ENCODE assay signal across 11 mouse cellular contexts in genomic region chr10:127734434-127734833, GRCm38 (mm10). TPM values are rescaled to one million over a fixed set of nuclear protein-coding genes. Genes with fewer than 3 reads are reported as not detected.
DNase-seq lines count a peak whose midpoint lies in the region; TF ChIP-seq lines count a peak whose summit lies in the region.
"Had no signal": no experiment of that assay in that cellular context is flagged by ENCODE, and none has a peak within 500 bp of the region (broad histone marks: within the 10 kb centered on the region; RNA-seq: fewer than 3 reads in every experiment).

No protein-coding gene starts in this region.

- H3K79me2 ChIP-seq in myocyte (ENCODE audit: control insufficient read depth, insufficient read depth): no peaks in the 10 kb centered on the region

- DNase-seq in gastrocnemius, adult 2 months: no peak
- no peak for DNase-seq in gastrocnemius, adult 18-20 months (ENCODE audit: low spot score)
- DNase-seq in lung, adult 2 months: no peak
- no peak for DNase-seq in lung, postnatal 14 days
- DNase-seq in NIH3T3 (ENCODE audit: low read depth): peak; percentile 41
- no peak for DNase-seq in cerebellum, adult 8-10 months
- no peak for DNase-seq in right cerebral cortex, postnatal 14 days
- DNase-seq: gastrocnemius, postnatal 36 days had no signal

- TF ChIP-seq POLR2A in lung, adult 2 months (IDR thresholded peaks at IDR 0.05; ENCODE audit: borderline replicate concordance, extremely low read depth, low read depth, low read length): no peak
- TF ChIP-seq POLR2A in myocyte (IDR thresholded peaks at IDR 0.05; ENCODE audit: insufficient read length, low read depth): no peak

- intact Hi-C loops in gastrocnemius, adult 2 months (cut with DNase I): no loop called here

- no peak overlapping the region for H3K4me3 ChIP-seq in gastrocnemius, adult 2 months
- no peak overlapping the region for H3K4me3 ChIP-seq in lung, adult 2 months (replicated peaks; ENCODE audit: extremely low read depth, low read depth, low read length)
- no peak overlapping the region for H3K4me3 ChIP-seq in myocyte
- H3K4me3 ChIP-seq: limb, embryonic 15.5 days had no signal

- TF ChIP-seq CTCF in gastrocnemius, adult 2 months (IDR thresholded peaks at IDR 0.05): peak; percentile 20; the same call in 1 of the 2 replicates
- TF ChIP-seq CTCF in lung, adult 2 months (IDR thresholded peaks at IDR 0.05; ENCODE audit: insufficient read depth, low read length): peak; percentile 51; the same call in 1 of the 2 replicates

- WGBS in lung, adult 2 months: 34% methylated on average over 5 of the region's 5 CpGs

- H3K4me1 ChIP-seq in lung, adult 2 months (ENCODE audit: control insufficient read depth, insufficient read depth, low read length): peaks cover 19% of the 10 kb centered on the region

- H3K36me3 ChIP-seq in myocyte (ENCODE audit: control insufficient read depth, insufficient read depth): no peaks in the 10 kb centered on the region
- H3K36me3 ChIP-seq: limb, embryonic 15.5 days had no signal

- peaks cover 25% of the 10 kb centered on the region for H3K27me3 ChIP-seq in myocyte (ENCODE audit: control insufficient read depth, insufficient read depth, insufficient read length)
- H3K27me3 ChIP-seq: limb, embryonic 15.5 days had no signal

- no peak overlapping the region for H3ac ChIP-seq in myocyte (ENCODE audit: control insufficient read depth, insufficient read length)

- H3K27ac ChIP-seq in gastrocnemius, adult 2 months: no peak overlapping the region
- H3K27ac ChIP-seq: limb, embryonic 15.5 days had no signal

- peak overlapping the region; percentile 40 for H3K4me2 ChIP-seq in myocyte (ENCODE audit: low read depth)
- H3K4me2 ChIP-seq: limb, embryonic 15.5 days had no signal

TF ChIP-seq in myocyte, 11 proteins besides CTCF, POLR2A, EP300 and RAD21:
- TF ChIP-seq MYOD1 (IDR thresholded peaks at IDR 0.05; ENCODE audit: control insufficient read depth in 1 of 3, insufficient read length in 2 of 3, low read depth in 2 of 3) (no peak), MYOG (IDR thresholded peaks at IDR 0.05; ENCODE audit: control insufficient read depth in 1 of 3, insufficient read depth in 1 of 3, insufficient read length in 2 of 3, low read depth in 2 of 3) (no peak), SRF (IDR thresholded peaks at IDR 0.05; ENCODE audit: control insufficient read depth, insufficient read length, low read depth) (no peak), POLR2AphosphoS2 (IDR thresholded peaks at IDR 0.05; ENCODE audit: insufficient read length, low read depth) (no peak), CEBPB (IDR thresholded peaks at IDR 0.05; ENCODE audit: insufficient read depth, poor library complexity, severe bottlenecking) (no peak), MAX (IDR thresholded peaks at IDR 0.05; ENCODE audit: low read depth) (no peak), TCF3 (IDR thresholded peaks at IDR 0.05; ENCODE audit: insufficient read length, low read depth) (no peak), REST (IDR thresholded peaks at IDR 0.05; ENCODE audit: insufficient read depth, insufficient read length) (no peak), E2F4 (IDR thresholded peaks at IDR 0.05; ENCODE audit: insufficient read depth) (no peak), USF1 (IDR thresholded peaks at IDR 0.05; ENCODE audit: low read depth) (no peak), TCF12 (IDR thresholded peaks at IDR 0.05; ENCODE audit: insufficient read depth, poor library complexity, severe bottlenecking) (no peak)

RNA-seq across cellular contexts. Expression of gene Zbtb39, which starts 4.9 kb away (rescaled TPM):
- total RNA-seq in gastrocnemius, adult 2 months (2021): 1 to 10 TPM; 6.6 to 7.2 TPM
- total RNA-seq in gastrocnemius, adult 18-20 months (2021): 1 to 10 TPM; 6.3 to 6.6 TPM
- polyA plus RNA-seq in lung, adult 2 months (2012; rRNA removed): 8.7 and 10.5 TPM in 2 replicates
- 3.2 TPM for polyA plus RNA-seq in myocyte (2012; fragmentation: generic; extraction: Trizol)

RNA-seq across cellular contexts. Expression of gene Tac2, which starts 10.2 kb away (rescaled TPM):
- total RNA-seq in gastrocnemius, adult 2 months (2021): not detected
- total RNA-seq in gastrocnemius, adult 18-20 months (2021): not detected
- not detected in 2 replicates for polyA plus RNA-seq in lung, adult 2 months (2012; rRNA removed)
- 0.18 TPM for polyA plus RNA-seq in myocyte (2012; fragmentation: generic; extraction: Trizol)
- total RNA-seq: gastrocnemius, postnatal 36 days had no signal

RNA-seq across cellular contexts. Expression of gene Gpr182, which starts 17.1 kb away (rescaled TPM):
- total RNA-seq in gastrocnemius, adult 2 months (2021): under 1 TPM; 0.22 to 0.36 TPM
- under 1 TPM; 0.14 to 0.25 TPM for total RNA-seq in gastrocnemius, adult 18-20 months (2021)
- 31.1 and 51.3 TPM in 2 replicates for polyA plus RNA-seq in lung, adult 2 months (2012; rRNA removed)
- 0.11 TPM for polyA plus RNA-seq in myocyte (2012; fragmentation: generic; extraction: Trizol)

RNA-seq across cellular contexts. Expression of gene Rdh1, which starts 25.1 kb away (rescaled TPM):
- total RNA-seq in gastrocnemius, adult 2 months (2021): under 1 TPM; 0.05 to 0.06 TPM
- total RNA-seq in gastrocnemius, adult 18-20 months (2021): not detected
- polyA plus RNA-seq in lung, adult 2 months (2012; rRNA removed): 0.05 and 0.11 TPM in 2 replicates
- 0.01 TPM for polyA plus RNA-seq in myocyte (2012; fragmentation: generic; extraction: Trizol)
- polyA plus RNA-seq: neural tube, embryonic 11.5 days had no signal

RNA-seq across cellular contexts. Expression of gene Rdh16f1, which starts 25.2 kb away (rescaled TPM):
- total RNA-seq in gastrocnemius, adult 2 months (2021): not detected
- under 1 TPM; 0.30 to 0.31 TPM for total RNA-seq in gastrocnemius, adult 18-20 months (2021)
- 0.07 and 0.14 TPM in 2 replicates for polyA plus RNA-seq in lung, adult 2 months (2012; rRNA removed)
- 0.13 TPM for polyA plus RNA-seq in myocyte (2012; fragmentation: generic; extraction: Trizol)
- total RNA-seq: gastrocnemius, postnatal 36 days had no signal
